ENCODE assay signal across 8 mouse cellular contexts in the genomic region with DNA sequence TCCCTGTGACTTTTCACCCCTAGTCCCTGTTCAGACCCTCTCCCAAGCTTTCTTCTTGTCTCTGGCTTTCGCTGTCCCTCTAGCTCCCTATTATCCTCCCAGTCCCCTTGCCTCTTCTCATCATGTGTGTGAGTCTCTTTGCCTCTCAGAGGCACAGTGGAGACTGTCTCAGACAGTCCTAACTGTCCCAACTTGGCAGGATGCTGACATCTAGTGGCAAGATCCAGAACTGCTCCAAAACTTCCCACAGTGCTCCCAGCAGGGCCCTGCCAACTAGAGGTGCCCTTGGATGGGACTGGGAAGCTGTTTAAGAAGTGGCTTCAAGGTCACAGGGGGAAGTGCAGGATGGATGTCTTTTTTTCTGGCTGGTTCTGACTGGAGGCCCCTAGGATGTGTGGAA. TPM values are rescaled to one million over a fixed set of nuclear protein-coding genes. Genes with fewer than 3 reads are reported as not detected.
DNase-seq lines count a peak whose midpoint lies in the region; ATAC-seq and TF ChIP-seq lines count a peak whose summit lies in the region.

No protein-coding gene starts in this region.

- TF ChIP-seq EP300 in heart, postnatal 0 days (IDR thresholded peaks at IDR 0.05; ENCODE audit: low read depth): no peak

- no peak overlapping the region for H3K9ac ChIP-seq in forebrain, embryonic 12.5 days
- no peak overlapping the region for H3K9ac ChIP-seq in heart, postnatal 0 days (replicated peaks; ENCODE audit: low read depth, low read length)
- H3K9ac ChIP-seq in liver, embryonic 12.5 days: no peak overlapping the region
- no peak overlapping the region for H3K9ac ChIP-seq in neural tube, embryonic 12.5 days
- no peak overlapping the region for H3K9ac ChIP-seq in stomach, embryonic 16.5 days (ENCODE audit: low read length)

- H3K36me3 ChIP-seq in forebrain, embryonic 12.5 days (replicated peaks): no peaks in the 10 kb centered on the region
- H3K36me3 ChIP-seq in heart, postnatal 0 days (replicated peaks; ENCODE audit: control insufficient read depth, insufficient read depth, low read length): no peaks in the 10 kb centered on the region
- H3K36me3 ChIP-seq in liver, embryonic 12.5 days: no peaks in the 10 kb centered on the region
- no peaks in the 10 kb centered on the region for H3K36me3 ChIP-seq in neural tube, embryonic 12.5 days
- no peaks in the 10 kb centered on the region for H3K36me3 ChIP-seq in stomach, embryonic 16.5 days (ENCODE audit: control insufficient read depth, insufficient read depth, low read length)

- no peaks in the 10 kb centered on the region for H3K9me3 ChIP-seq in forebrain, embryonic 12.5 days
- H3K9me3 ChIP-seq in heart, postnatal 0 days (replicated peaks; ENCODE audit: control insufficient read depth, low read length): no peaks in the 10 kb centered on the region
- no peaks in the 10 kb centered on the region for H3K9me3 ChIP-seq in liver, embryonic 12.5 days (replicated peaks)
- H3K9me3 ChIP-seq in neural tube, embryonic 12.5 days: peaks cover under 1% of the 10 kb centered on the region; the same call in 1 of the 2 replicates
- H3K9me3 ChIP-seq in stomach, embryonic 16.5 days (replicated peaks; ENCODE audit: control insufficient read depth, low read length): no peaks in the 10 kb centered on the region

- peak; percentile 85 for ATAC-seq in forebrain, embryonic 12.5 days (ENCODE audit: low FRiP score)
- ATAC-seq in heart, postnatal 0 days (ENCODE audit: insufficient read depth, low read depth): peak; percentile 94
- peak; percentile 42; the same call in 1 of the 2 replicates for ATAC-seq in liver, embryonic 12.5 days
- peak; percentile 94 for ATAC-seq in neural tube, embryonic 12.5 days (ENCODE audit: low FRiP score, low read depth)
- ATAC-seq in stomach, embryonic 16.5 days (ENCODE audit: insufficient read depth, low FRiP score): peak; percentile 91

- DNase-seq in CD8-positive naive resting alpha-beta T cell, adult 2 months (ENCODE audit: low read depth in 2 of 2, low spot score in 2 of 2): peak; percentile 56 to 62
- DNase-seq in c-Kit-positive CD71-positive TER-119-negative erythroid progenitor cells, embryonic 14.5 days (ENCODE audit: low read depth): peak; percentile 33
- peak; percentile 74 for DNase-seq in heart, postnatal 0 days (ENCODE audit: low spot score)
- peak; percentile 83 to 90 for DNase-seq in kidney, postnatal 25 days

- peak; percentile 95 for TF ChIP-seq CTCF in heart, postnatal 0 days (IDR thresholded peaks at IDR 0.05; ENCODE audit: low read depth)

- no peaks in the 10 kb centered on the region for H3K27me3 ChIP-seq in forebrain, embryonic 12.5 days
- no peaks in the 10 kb centered on the region for H3K27me3 ChIP-seq in heart, postnatal 0 days (ENCODE audit: control insufficient read depth, insufficient read depth, low read length)
- no peaks in the 10 kb centered on the region for H3K27me3 ChIP-seq in liver, embryonic 12.5 days (replicated peaks)
- H3K27me3 ChIP-seq in neural tube, embryonic 12.5 days (replicated peaks): no peaks in the 10 kb centered on the region
- no peaks in the 10 kb centered on the region for H3K27me3 ChIP-seq in stomach, embryonic 16.5 days (ENCODE audit: control insufficient read depth, insufficient read depth, low read length)

- H3K4me1 ChIP-seq in forebrain, embryonic 12.5 days: no peaks in the 10 kb centered on the region
- H3K4me1 ChIP-seq in heart, postnatal 0 days (ENCODE audit: control insufficient read depth, insufficient read depth): no peaks in the 10 kb centered on the region
- no peaks in the 10 kb centered on the region for H3K4me1 ChIP-seq in liver, embryonic 12.5 days
- no peaks in the 10 kb centered on the region for H3K4me1 ChIP-seq in neural tube, embryonic 12.5 days
- H3K4me1 ChIP-seq in stomach, embryonic 16.5 days (ENCODE audit: control insufficient read depth, insufficient read depth, low read length): no peaks in the 10 kb centered on the region

- H3K4me2 ChIP-seq in forebrain, embryonic 12.5 days: no peak overlapping the region
- no peak overlapping the region for H3K4me2 ChIP-seq in heart, postnatal 0 days (ENCODE audit: low read depth, low read length)
- H3K4me2 ChIP-seq in liver, embryonic 12.5 days: no peak overlapping the region
- H3K4me2 ChIP-seq in neural tube, embryonic 12.5 days (replicated peaks): no peak overlapping the region
- H3K4me2 ChIP-seq in stomach, embryonic 16.5 days (ENCODE audit: low read depth, low read length): no peak overlapping the region

- H3K27ac ChIP-seq in forebrain, embryonic 12.5 days: no peak overlapping the region
- H3K27ac ChIP-seq in heart, postnatal 0 days (ENCODE audit: low read depth): no peak overlapping the region
- no peak overlapping the region for H3K27ac ChIP-seq in liver, embryonic 12.5 days
- no peak overlapping the region for H3K27ac ChIP-seq in neural tube, embryonic 12.5 days
- no peak overlapping the region for H3K27ac ChIP-seq in stomach, embryonic 16.5 days (ENCODE audit: low read length)

- no peak overlapping the region for H3K4me3 ChIP-seq in forebrain, embryonic 12.5 days (replicated peaks)
- no peak overlapping the region for H3K4me3 ChIP-seq in heart, postnatal 0 days (ENCODE audit: low read depth, low read length)
- no peak overlapping the region for H3K4me3 ChIP-seq in liver, embryonic 12.5 days
- no peak overlapping the region for H3K4me3 ChIP-seq in neural tube, embryonic 12.5 days
- no peak overlapping the region for H3K4me3 ChIP-seq in stomach, embryonic 16.5 days (replicated peaks; ENCODE audit: low read length)

- 8% methylated on average over 1 of the region's 1 CpGs for WGBS in forebrain, embryonic 12.5 days
- WGBS in heart, postnatal 0 days: 6% methylated on average over 1 of the region's 1 CpGs
- 13% methylated on average over 1 of the region's 1 CpGs for WGBS in liver, embryonic 12.5 days (ENCODE audit: insufficient replicate concordance)
- WGBS in neural tube, embryonic 12.5 days: 12% methylated on average over 1 of the region's 1 CpGs
- 3% methylated on average over 1 of the region's 1 CpGs for WGBS in stomach, embryonic 16.5 days

RNA-seq across cellular contexts. Expression of a gene that starts 13.9 kb away (rescaled TPM):
- not detected in 2 replicates for polyA plus RNA-seq in forebrain, embryonic 12.5 days (2016; fragmentation: Nextera tagmentation; extraction: Ambion mirVana)
- total RNA-seq in heart, postnatal 0 days (2014; rRNA removed; ENCODE audit: low replicate concordance): not detected in 2 replicates
- polyA plus RNA-seq in heart, postnatal 0 days (2015; fragmentation: Nextera tagmentation; extraction: Ambion mirVana): not detected in 2 replicates
- not detected in 2 replicates for polyA plus RNA-seq in liver, embryonic 12.5 days (2016; fragmentation: Nextera tagmentation; extraction: Ambion mirVana)
- polyA plus RNA-seq in neural tube, embryonic 12.5 days (2016; fragmentation: Nextera tagmentation; extraction: Ambion mirVana): 0.15 and 0.20 TPM in 2 replicates
- polyA plus RNA-seq in stomach, embryonic 16.5 days (2015; fragmentation: Nextera tagmentation; extraction: Ambion mirVana): 0.18 TPM in 1 of 2 replicates, not detected in the other

RNA-seq across cellular contexts. Expression of a gene that starts 38.7 kb away (rescaled TPM):
- polyA plus RNA-seq in forebrain, embryonic 12.5 days (2016; fragmentation: Nextera tagmentation; extraction: Ambion mirVana): not detected in 2 replicates
- not detected in 2 replicates for total RNA-seq in heart, postnatal 0 days (2014; rRNA removed; ENCODE audit: low replicate concordance)
- not detected in 2 replicates for polyA plus RNA-seq in heart, postnatal 0 days (2015; fragmentation: Nextera tagmentation; extraction: Ambion mirVana)
- polyA plus RNA-seq in liver, embryonic 12.5 days (2016; fragmentation: Nextera tagmentation; extraction: Ambion mirVana): not detected in 2 replicates
- polyA plus RNA-seq in neural tube, embryonic 12.5 days (2016; fragmentation: Nextera tagmentation; extraction: Ambion mirVana): not detected in 2 replicates
- polyA plus RNA-seq in stomach, embryonic 16.5 days (2015; fragmentation: Nextera tagmentation; extraction: Ambion mirVana): not detected in 2 replicates

RNA-seq across cellular contexts. Expression of a gene that starts 53.1 kb away (rescaled TPM):
- polyA plus RNA-seq in forebrain, embryonic 12.5 days (2016; fragmentation: Nextera tagmentation; extraction: Ambion mirVana): 0.41 TPM in 1 of 2 replicates, not detected in the other
- total RNA-seq in heart, postnatal 0 days (2014; rRNA removed; ENCODE audit: low replicate concordance): not detected in 2 replicates
- not detected in 2 replicates for polyA plus RNA-seq in heart, postnatal 0 days (2015; fragmentation: Nextera tagmentation; extraction: Ambion mirVana)
- not detected in 2 replicates for polyA plus RNA-seq in liver, embryonic 12.5 days (2016; fragmentation: Nextera tagmentation; extraction: Ambion mirVana)
- polyA plus RNA-seq in neural tube, embryonic 12.5 days (2016; fragmentation: Nextera tagmentation; extraction: Ambion mirVana): not detected in 2 replicates
- polyA plus RNA-seq in stomach, embryonic 16.5 days (2015; fragmentation: Nextera tagmentation; extraction: Ambion mirVana): 0.10 TPM in 1 of 2 replicates, not detected in the other

RNA-seq across cellular contexts. Expression of a gene that starts 55.6 kb away (rescaled TPM):
- polyA plus RNA-seq in forebrain, embryonic 12.5 days (2016; fragmentation: Nextera tagmentation; extraction: Ambion mirVana): not detected in 2 replicates
- total RNA-seq in heart, postnatal 0 days (2014; rRNA removed; ENCODE audit: low replicate concordance): not detected in 2 replicates
- polyA plus RNA-seq in heart, postnatal 0 days (2015; fragmentation: Nextera tagmentation; extraction: Ambion mirVana): not detected in 2 replicates
- not detected in 2 replicates for polyA plus RNA-seq in liver, embryonic 12.5 days (2016; fragmentation: Nextera tagmentation; extraction: Ambion mirVana)
- polyA plus RNA-seq in neural tube, embryonic 12.5 days (2016; fragmentation: Nextera tagmentation; extraction: Ambion mirVana): not detected in 2 replicates
- polyA plus RNA-seq in stomach, embryonic 16.5 days (2015; fragmentation: Nextera tagmentation; extraction: Ambion mirVana): 1.3 and 1.5 TPM in 2 replicates

Comparison
In these comparisons a context has a peak if more than half of its experiments do, and no peak if none do; other contexts are left out.
1. DNase-seq: peak in every context shown above with its lines; median percentile 86 in kidney, postnatal 25 days; 74 in heart, postnatal 0 days; 59 in CD8-positive naive resting alpha-beta T cell, adult 2 months; 33 in c-Kit-positive CD71-positive TER-119-negative erythroid progenitor cells, embryonic 14.5 days.
2. ATAC-seq: peak in every context shown above with its lines; median percentile 94 in heart, postnatal 0 days; 94 in neural tube, embryonic 12.5 days; 91 in stomach, embryonic 16.5 days; 85 in forebrain, embryonic 12.5 days; 42 in liver, embryonic 12.5 days.